Mouse (Mus musculus) layer of hippocampus, adult 11-12 months (tissue): ENCODE data around the gene Gm20792.
"Not testable (repeated sequence)": the region's sequence is repeated elsewhere in the genome, so short reads cannot be mapped to it uniquely, and the experiment has no call there.

Source experiments
- DNase-seq: peaks from one replicate; pipeline ENCODE4 v3.0.0; 2022; ENCODE audit warnings: low spot score

Gene Gm20792

DNA sequence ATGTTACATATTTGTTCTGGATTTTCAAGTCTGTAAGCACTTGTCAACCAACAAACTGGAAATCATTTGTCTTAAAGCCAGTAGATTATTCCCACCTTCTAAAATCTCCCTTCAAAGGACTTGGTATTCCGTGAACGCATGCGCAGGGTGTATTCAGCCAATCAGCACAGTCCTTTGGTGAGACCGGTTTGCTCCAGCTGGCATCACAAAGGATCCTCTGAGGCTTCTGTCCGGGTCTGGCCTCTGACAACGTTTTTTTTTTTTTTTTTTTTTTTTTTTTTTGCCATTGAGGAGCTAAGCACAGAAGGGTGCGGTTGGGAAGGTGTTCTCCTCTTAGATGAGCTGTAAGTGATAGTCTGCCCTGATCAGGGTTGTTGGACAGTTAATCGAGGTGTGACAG is at the start of gene Gm20792:
TSS of gene Gm20792 (plus strand) at position 301 of the 400 bp plus-strand sequence.
- not testable (repeated sequence) for DNase-seq
